Mouse (Mus musculus): ENCODE results near the gene Adamts1.

DNA sequence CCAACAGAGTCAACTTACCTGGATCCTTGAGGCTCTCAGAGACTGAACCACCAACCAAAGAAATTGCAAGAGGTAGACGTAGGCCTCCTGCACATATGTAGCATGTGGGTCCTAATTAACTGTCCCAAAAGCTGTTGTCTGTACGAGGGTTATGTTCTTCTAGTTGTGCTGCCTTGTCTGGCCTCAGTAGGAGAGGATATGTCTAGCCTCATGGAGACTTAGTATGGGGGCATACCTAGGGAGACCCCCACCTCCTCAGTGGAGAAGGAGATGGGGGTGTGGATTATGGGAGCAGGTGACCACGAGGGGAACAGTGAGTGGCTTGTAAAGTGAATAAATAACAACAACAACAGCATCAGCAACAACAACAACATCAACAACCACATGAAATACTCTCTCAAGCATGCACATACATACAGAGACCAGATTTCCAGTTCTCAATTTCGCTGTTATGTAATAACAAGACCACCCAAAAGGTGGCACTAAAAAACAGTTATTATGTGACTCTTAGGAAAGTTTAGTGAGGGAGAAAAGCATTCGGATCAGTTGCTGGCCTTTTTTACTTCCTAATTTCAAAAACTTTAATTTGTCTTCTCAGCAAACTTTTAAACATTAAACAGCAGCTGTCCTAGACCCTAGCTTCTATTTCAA lies 17.0 kb upstream of the Adamts1 start:
- TF ChIP-seq POLR2A (IDR thresholded peaks at IDR 0.05; ENCODE audit: borderline replicate concordance, insufficient read depth, low read length), result no peak
- no peak for TF ChIP-seq CTCF (IDR thresholded peaks at IDR 0.05; ENCODE audit: borderline replicate concordance, insufficient read depth, low read depth, low read length)
